Mouse (Mus musculus): ENCODE measurements at regions not wholly inside any gene's neighbourhood (a gene's known extent, or its start where the extent isn't known, plus 50 kb on each side); places are given as distances from the start of the nearest gene placed in this dataset.

DNA sequence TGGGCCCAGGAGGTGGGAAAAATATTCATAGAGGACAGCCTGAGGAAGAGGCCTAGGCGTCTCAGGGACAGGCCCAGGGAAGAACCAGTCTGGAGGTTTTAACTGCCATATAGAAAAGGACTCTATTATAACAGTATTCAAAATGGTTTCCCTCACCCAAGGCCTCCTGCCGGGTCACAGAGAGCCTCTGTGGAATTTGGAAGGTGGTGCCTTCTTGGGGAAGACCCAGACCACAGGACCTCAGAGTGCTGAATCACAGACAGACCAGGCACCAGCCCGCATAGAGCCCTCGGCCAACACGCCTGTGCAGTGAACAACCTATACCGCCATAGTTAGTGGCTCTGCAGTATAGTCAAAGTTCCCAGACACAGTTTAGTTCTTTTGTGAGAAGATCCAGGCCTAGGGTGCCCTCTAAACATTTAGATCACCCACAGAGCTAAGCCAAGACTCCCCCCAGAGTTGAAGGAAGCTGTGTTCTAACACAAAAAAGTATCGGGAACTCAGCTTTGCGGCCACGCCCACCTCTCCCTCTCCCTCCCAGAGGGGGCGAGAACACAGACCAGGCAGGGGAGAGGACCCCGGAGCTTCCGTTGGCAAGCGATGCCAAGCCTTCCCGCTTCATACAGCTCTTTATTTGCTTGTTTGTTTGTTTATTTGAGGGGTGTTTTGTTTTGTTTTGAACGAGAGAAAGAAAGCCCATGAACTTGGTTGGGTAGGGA lies 122.1 kb upstream of the Smad3 start:
- H3K4me3 ChIP-seq (ENCODE audit: insufficient read depth, low read length), result no peak overlapping the region
- TF ChIP-seq POLR2A (IDR thresholded peaks at IDR 0.05; ENCODE audit: low read depth, low read length) (no peak), CTCF (IDR thresholded peaks at IDR 0.05; ENCODE audit: borderline replicate concordance, insufficient read depth, low read length) (no peak)
- H3K4me1 ChIP-seq (ENCODE audit: control insufficient read depth, insufficient read depth, low read length), result no peaks in the 10 kb centered on the region
- no peak overlapping the region for H3K27ac ChIP-seq (ENCODE audit: insufficient read depth, low read length)

DNA sequence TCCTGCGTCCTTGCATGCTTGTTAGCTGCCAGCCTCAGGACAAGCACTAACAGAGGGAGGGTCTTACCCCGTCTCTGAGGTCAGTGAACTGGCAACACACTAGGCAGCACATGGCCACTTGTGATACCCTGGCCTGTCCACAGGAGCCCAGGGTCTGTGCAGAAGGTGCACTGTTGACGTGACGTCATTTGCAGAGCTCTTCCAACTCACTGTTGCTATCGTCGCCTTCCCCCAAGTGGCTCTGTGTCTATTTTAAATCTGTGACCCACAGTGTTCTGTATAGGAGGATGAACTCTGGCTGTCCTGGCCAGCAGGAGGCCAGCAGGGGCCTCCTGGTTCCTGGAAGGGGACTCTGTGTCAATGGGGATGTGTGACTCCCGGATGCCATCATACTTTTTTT lies 120.1 kb upstream of the Smad3 start:
- no peaks in the 10 kb centered on the region for H3K4me1 ChIP-seq (ENCODE audit: control insufficient read depth, insufficient read depth, low read length)
- H3K27ac ChIP-seq (ENCODE audit: insufficient read depth, low read length), result no peak overlapping the region
- H3K4me3 ChIP-seq (ENCODE audit: insufficient read depth, low read length), result no peak overlapping the region
- TF ChIP-seq CTCF (IDR thresholded peaks at IDR 0.05; ENCODE audit: borderline replicate concordance, insufficient read depth, low read length), result no peak
- TF ChIP-seq POLR2A (IDR thresholded peaks at IDR 0.05; ENCODE audit: low read depth, low read length), result no peak

DNA sequence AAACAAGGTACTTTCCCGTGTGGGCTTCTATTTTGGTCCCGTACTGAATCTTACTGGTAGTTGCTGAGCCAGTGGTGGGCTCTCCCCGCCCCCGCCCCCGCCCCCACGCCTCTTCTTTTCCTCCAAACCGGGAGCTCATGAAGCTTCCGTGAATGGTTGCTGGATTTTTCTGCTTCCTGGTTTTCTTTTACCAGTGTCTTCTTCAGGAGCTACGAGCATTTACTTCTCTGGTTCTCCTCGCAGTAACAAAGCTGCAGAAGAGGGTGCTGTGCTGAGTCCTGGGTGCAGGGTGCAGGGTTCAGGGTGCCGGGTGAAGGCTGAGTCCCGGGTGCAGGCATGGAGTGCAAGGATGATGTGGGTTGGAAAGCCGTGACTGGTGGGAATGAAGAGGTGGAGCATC lies 119.1 kb upstream of the Smad3 start:
- Histone ChIP-seq H3K4me1 (ENCODE audit: control insufficient read depth, insufficient read depth, low read length) (no peaks in the 10 kb centered on the region), H3K4me3 (ENCODE audit: insufficient read depth, low read length) (no peak overlapping the region), H3K27ac (ENCODE audit: insufficient read depth, low read length) (no peak overlapping the region)
- no peak for TF ChIP-seq POLR2A (IDR thresholded peaks at IDR 0.05; ENCODE audit: low read depth, low read length)
- no peak for TF ChIP-seq CTCF (IDR thresholded peaks at IDR 0.05; ENCODE audit: borderline replicate concordance, insufficient read depth, low read length)

DNA sequence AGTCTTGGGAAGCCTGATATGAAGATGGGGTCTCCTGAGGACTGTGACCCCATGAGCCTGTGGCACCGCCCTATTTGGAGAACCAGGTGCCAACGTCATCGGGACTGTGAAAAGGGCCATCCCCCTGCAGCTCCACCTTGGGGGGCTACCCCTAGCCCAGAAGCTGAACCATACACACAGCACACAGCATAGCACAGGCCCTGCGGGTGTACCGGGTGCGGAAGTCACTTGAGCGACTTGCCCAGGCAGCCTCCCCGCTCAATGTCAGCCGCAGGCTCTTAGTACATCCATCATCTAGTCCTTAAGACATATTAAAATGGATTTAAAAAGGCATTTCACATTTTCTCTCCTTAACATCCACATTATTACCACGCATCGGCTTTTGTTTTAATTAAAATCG lies 118.2 kb upstream of the Smad3 start:
- no peaks in the 10 kb centered on the region for H3K4me1 ChIP-seq (ENCODE audit: control insufficient read depth, insufficient read depth, low read length)
- no peak overlapping the region for H3K4me3 ChIP-seq (ENCODE audit: insufficient read depth, low read length)
- no peak overlapping the region for H3K27ac ChIP-seq (ENCODE audit: insufficient read depth, low read length)
- no peak for TF ChIP-seq CTCF (IDR thresholded peaks at IDR 0.05; ENCODE audit: borderline replicate concordance, insufficient read depth, low read length)
- TF ChIP-seq POLR2A (IDR thresholded peaks at IDR 0.05; ENCODE audit: low read depth, low read length), result no peak

DNA sequence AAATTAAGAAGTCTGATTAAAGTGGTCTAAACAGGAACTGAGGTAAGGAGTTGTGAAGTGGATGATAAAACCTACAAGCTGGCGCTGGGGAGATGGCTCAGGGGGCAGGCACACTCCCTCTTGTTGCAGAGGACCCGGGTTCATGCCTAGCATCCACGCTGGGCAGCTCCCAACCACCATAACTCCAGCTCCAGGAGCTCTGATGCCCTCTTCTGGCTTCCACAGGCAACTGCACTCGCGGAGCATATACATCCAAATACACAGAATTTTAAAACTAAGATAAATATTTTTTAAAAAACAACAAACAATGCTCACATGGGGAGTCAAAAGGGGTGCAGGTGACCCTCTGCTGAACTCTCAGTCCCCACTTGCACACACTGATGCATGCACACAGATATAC lies 117.4 kb upstream of the Smad3 start:
- H3K4me3 ChIP-seq (ENCODE audit: insufficient read depth, low read length), result no peak overlapping the region
- TF ChIP-seq POLR2A (IDR thresholded peaks at IDR 0.05; ENCODE audit: low read depth, low read length) (no peak), CTCF (IDR thresholded peaks at IDR 0.05; ENCODE audit: borderline replicate concordance, insufficient read depth, low read length) (no peak)
- no peak overlapping the region for H3K27ac ChIP-seq (ENCODE audit: insufficient read depth, low read length)
- H3K4me1 ChIP-seq (ENCODE audit: control insufficient read depth, insufficient read depth, low read length), result no peaks in the 10 kb centered on the region

DNA sequence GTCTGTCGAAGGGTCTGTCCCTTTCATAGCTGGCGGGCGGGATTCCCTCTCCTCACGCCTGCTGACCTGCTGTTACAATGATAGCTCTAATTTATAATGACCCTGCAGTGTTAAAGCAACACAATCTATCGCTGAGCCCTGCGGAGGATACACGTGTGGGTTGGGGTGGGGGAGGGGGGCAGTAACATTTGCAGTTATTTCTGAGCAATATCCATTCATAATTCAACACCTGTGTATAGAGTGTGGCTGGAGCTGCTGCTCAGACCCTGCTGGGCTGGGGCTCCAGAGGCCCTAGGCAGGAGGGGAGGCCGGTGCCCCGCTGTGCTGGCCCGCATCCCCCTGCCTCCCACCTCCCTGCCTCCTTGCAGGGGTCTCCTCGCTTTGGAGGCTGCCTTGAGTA lies 106.6 kb upstream of the Smad3 start:
- Histone ChIP-seq H3K4me1 (ENCODE audit: control insufficient read depth, insufficient read depth, low read length) (no peaks in the 10 kb centered on the region), H3K4me3 (ENCODE audit: insufficient read depth, low read length) (no peak overlapping the region), H3K27ac (ENCODE audit: insufficient read depth, low read length) (no peak overlapping the region)
- no peak for TF ChIP-seq POLR2A (IDR thresholded peaks at IDR 0.05; ENCODE audit: low read depth, low read length)
- TF ChIP-seq CTCF (IDR thresholded peaks at IDR 0.05; ENCODE audit: borderline replicate concordance, insufficient read depth, low read length), result no peak

DNA sequence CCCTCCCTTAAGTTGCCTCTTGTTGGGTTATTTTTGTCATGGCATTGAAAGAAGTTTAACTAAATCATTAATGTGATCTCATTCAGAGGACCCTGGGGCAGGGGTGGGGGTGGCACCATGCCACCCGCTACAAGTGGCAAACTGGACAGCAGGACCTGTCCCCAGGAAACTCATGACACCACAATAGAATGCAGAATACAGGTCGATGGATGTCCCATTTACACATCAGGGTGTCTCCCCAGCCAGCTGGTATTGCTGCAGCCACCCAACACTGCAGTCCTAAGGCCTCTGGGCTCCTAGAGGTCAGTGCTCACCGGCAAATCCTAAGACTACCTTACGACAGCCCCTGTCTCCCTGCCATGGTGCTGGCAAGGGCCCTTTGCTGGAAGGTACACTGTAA lies 105.5 kb upstream of the Smad3 start:
- H3K4me3 ChIP-seq (ENCODE audit: insufficient read depth, low read length), result no peak overlapping the region
- H3K4me1 ChIP-seq (ENCODE audit: control insufficient read depth, insufficient read depth, low read length), result no peaks in the 10 kb centered on the region
- no peak overlapping the region for H3K27ac ChIP-seq (ENCODE audit: insufficient read depth, low read length)
- no peak for TF ChIP-seq CTCF (IDR thresholded peaks at IDR 0.05; ENCODE audit: borderline replicate concordance, insufficient read depth, low read length)

DNA sequence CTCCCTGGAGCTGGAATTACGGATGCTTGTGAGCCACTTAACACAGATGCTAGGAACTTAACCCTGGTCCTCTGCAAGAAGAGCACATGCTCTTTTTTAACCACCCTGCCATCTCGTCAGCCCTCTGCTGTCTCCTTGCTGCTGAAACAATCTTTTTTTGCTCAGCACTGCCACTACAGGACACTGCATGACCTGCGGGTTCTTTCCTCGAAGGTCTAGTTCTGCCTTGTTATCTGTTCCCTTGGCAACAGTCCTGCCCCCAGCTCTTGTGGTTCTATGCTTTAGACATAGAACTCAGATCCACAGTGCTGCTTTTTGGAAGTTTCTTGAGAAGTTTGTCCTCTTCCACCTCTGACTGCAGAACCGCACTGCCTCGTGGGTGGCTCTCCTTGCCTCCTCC lies 104.6 kb upstream of the Smad3 start:
- Histone ChIP-seq H3K4me1 (ENCODE audit: control insufficient read depth, insufficient read depth, low read length) (no peaks in the 10 kb centered on the region), H3K4me3 (ENCODE audit: insufficient read depth, low read length) (no peak overlapping the region), H3K27ac (ENCODE audit: insufficient read depth, low read length) (no peak overlapping the region)
- TF ChIP-seq CTCF (IDR thresholded peaks at IDR 0.05; ENCODE audit: borderline replicate concordance, insufficient read depth, low read length), result no peak
- TF ChIP-seq POLR2A (IDR thresholded peaks at IDR 0.05; ENCODE audit: low read depth, low read length), result no peak

DNA sequence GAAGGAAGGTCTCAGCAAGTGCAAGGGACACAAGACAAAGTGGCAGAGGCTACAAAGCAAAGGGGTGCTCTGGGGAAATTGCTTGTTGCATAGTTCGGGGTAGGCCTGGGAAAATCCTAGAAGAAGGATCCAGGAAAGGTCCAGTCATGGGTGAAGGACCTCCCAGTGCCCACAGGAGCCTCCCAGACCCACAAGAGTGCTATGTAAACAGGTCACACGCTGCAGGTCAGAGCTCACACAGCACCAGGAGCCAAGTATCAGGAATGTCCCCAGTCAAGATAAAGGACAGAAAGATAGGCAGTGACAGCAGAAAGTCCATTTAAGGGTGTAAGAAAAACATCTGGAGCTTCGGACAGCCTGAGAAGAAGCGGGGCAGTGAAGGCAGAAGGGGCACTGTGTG lies 103.6 kb upstream of the Smad3 start:
- Histone ChIP-seq H3K4me3 (ENCODE audit: insufficient read depth, low read length) (no peak overlapping the region), H3K27ac (ENCODE audit: insufficient read depth, low read length) (no peak overlapping the region), H3K4me1 (ENCODE audit: control insufficient read depth, insufficient read depth, low read length) (no peaks in the 10 kb centered on the region)
- no peak for TF ChIP-seq CTCF (IDR thresholded peaks at IDR 0.05; ENCODE audit: borderline replicate concordance, insufficient read depth, low read length)
- TF ChIP-seq POLR2A (IDR thresholded peaks at IDR 0.05; ENCODE audit: low read depth, low read length), result no peak

DNA sequence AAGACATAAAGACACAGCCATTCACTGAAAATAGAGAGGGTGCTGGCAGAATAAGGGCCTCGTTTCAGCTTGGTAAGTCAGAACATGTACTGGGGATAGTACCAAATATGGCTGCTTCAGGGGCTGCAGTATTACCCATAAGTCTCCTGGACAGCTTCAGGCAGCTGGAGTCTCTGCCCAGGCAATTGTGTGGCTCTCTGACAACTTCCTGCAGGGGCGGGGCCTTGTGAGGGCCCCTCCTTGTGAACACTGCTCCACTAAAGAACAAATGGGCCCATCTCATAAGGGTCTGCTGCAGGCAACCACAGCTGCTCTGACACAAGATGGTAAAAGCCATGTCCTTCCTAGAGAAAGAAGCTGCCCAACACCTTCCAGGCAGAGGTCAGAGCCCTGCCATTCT lies 102.4 kb upstream of the Smad3 start:
- Histone ChIP-seq H3K4me1 (ENCODE audit: control insufficient read depth, insufficient read depth, low read length) (no peaks in the 10 kb centered on the region), H3K27ac (ENCODE audit: insufficient read depth, low read length) (no peak overlapping the region), H3K4me3 (ENCODE audit: insufficient read depth, low read length) (no peak overlapping the region)
- TF ChIP-seq CTCF (IDR thresholded peaks at IDR 0.05; ENCODE audit: borderline replicate concordance, insufficient read depth, low read length) (no peak), POLR2A (IDR thresholded peaks at IDR 0.05; ENCODE audit: low read depth, low read length) (no peak)

All from embryonic fibroblast, embryonic 13.5 days (primary cell).